Mouse (Mus musculus) limb, embryonic 15.5 days (tissue): Measurements from ENCODE around the gene Bckdha. TPM values are rescaled to one million over a fixed set of nuclear protein-coding genes. Genes with fewer than 3 reads are reported as not detected.

ENCODE experiments used
- ATAC-seq: fragments of 200-750 bp; cut with Nextera tagmentation; 2 replicates; pipeline ENCODE4 v1.8.0; 2017; ENCODE audit warnings: low read depth, moderate TSS enrichment; ENCODE audit not compliant: insufficient number of reproducible peaks, low FRiP score, low TSS enrichment
- H3K27ac ChIP-seq: fragments of 300-500 bp; sonication (generic); 2 replicates; pipeline ENCODE4 v1.5.1; 2015; ENCODE audit warnings: moderate library complexity, mild to moderate bottlenecking, inconsistent platforms
- H3K27me3 ChIP-seq: fragments of 300-500 bp; sonication (generic); 2 replicates; pipeline ENCODE4 v1.6.1; 2015; ENCODE audit warnings: inconsistent platforms
- H3K36me3 ChIP-seq: fragments of 300-500 bp; sonication (generic); 2 replicates; pipeline ENCODE4 v1.6.1; 2015; ENCODE audit warnings: inconsistent platforms
- H3K4me1 ChIP-seq: fragments of 300-500 bp; sonication (generic); 2 replicates; pipeline ENCODE4 v1.6.1; 2015; ENCODE audit warnings: inconsistent platforms
- H3K4me2 ChIP-seq: fragments of 300-500 bp; sonication (generic); 2 replicates; pipeline ENCODE4 v1.6.1; 2015; ENCODE audit warnings: mild to moderate bottlenecking, inconsistent platforms
- H3K4me3 ChIP-seq: fragments of 300-500 bp; sonication (generic); 2 replicates; pipeline ENCODE4 v1.5.1; 2015; ENCODE audit warnings: mild to moderate bottlenecking, inconsistent platforms
- H3K9ac ChIP-seq: fragments of 300-500 bp; sonication (generic); 2 replicates; pipeline ENCODE4 v1.6.1; 2015; ENCODE audit warnings: inconsistent platforms
- H3K9me3 ChIP-seq: fragments of 300-500 bp; sonication (generic); 2 replicates; pipeline ENCODE4 v1.6.1; 2016; ENCODE audit warnings: inconsistent platforms
- WGBS: fragments of 180-500 bp; shearing (Covaris S2); methylation state at CpG from one replicate; pipeline ENCODE4 v1.1.7; 2015; 5-methylcytosine and 5-hydroxymethylcytosine counted together
- polyA plus RNA-seq: library from polyadenylated mRNA; unstranded; fragments of >200 nt; fragmentation: Nextera tagmentation; extraction: Ambion mirVana; gene quantifications from 2 replicates; pipeline ENCODE4 v1.2.1, GENCODE M21; 2015

The Bckdha gene
- 59.1 and 62.5 TPM in 2 replicates for polyA plus RNA-seq

DNA sequence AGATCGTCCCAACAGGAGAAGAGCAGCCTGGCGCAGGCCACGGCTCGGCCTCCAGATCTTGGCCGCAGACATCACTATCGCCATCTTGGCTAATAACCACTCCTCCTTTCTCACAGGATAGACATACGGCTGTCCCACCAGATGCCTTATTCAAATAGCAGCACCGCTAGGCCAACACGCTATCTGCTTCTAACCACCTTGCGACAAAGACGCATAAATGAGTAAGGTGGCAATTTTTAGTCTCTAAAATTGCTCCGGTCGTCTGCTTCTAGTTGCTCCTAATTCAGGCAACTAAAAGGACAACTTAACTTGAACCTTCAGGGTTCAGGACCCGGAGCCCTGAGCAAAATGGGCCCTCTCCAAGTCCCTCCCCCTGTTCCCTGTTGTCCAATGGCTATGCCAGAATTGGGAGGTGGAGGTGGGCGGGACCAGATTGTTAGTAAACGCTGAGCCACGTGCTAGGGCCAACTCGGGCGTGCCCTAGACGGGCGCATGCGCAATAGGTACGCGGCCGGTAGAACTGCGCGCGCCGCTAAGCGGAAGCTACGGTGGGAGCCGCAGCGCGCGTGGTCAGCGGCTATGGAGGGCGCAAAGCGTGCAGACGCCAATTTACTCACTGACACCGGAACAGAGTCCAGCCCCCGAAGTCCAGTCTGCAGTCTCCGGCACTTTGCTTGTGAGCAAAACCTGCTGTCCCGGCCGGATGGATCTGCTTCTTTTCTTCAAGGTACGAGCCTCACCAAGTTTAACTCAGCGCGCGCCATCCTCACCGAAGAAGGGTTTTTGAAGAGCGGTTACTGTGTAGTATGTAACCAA is at the start of gene Bckdha, which contains the start of gene Exosc5:
Bckdha (minus strand) TSS at position 325 of the 816 bp plus-strand sequence.
Exosc5 (plus strand) TSS at position 508 of the 816 bp plus-strand sequence.
- H3K9me3 ChIP-seq: no peaks in the 10 kb centered on the region
- H3K27ac ChIP-seq: peak within 1 kb of the TSS; percentile 82
- peaks cover 21% of the 10 kb centered on the region for H3K4me1 ChIP-seq
- peaks cover 18% of the 10 kb centered on the region for H3K36me3 ChIP-seq
- H3K9ac ChIP-seq: peak within 1 kb of the TSS; percentile 68
- H3K4me3 ChIP-seq: peak within 1 kb of the TSS; percentile 78
- WGBS: under 1% methylated on average over 50 of the region's 50 CpGs
- no peaks in the 10 kb centered on the region for H3K27me3 ChIP-seq
- ATAC-seq: peak; percentile 99
- H3K4me2 ChIP-seq: peak within 1 kb of the TSS; percentile 74

DNA sequence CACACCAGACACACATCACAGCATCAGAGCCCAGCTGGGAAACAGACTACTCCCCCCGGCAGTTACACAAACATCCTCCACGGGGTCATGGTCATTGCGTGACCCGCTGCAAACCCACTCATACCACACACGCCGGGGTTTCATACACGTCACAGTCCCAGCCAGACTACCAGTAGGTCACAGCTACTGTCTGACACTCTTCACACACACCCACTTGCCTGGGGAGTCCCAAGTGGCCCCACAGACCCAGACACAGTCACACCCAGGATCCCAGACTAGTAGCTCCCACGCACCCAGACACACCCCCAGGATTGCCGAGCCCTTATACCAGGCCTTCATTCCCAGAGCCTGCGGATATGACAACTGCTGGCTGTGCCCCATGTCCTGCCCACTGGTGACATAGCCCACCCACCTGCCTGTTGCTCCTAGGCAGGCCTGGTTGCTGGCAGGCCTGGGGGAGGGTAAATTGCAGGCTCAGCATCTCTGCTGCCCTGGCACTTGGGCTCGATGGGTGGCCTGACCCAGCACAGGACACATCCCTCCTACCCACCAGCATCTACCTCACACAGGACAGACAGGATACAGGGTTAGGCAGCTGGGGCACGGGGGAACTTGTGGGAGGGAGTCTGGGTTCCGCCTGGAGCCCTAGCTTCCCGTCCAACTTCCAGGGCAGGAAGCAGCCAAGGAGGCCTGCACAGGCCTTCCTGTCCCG is 49.0 kb upstream of the Bckdha start:
- H3K9ac ChIP-seq: no peak overlapping the region

DNA sequence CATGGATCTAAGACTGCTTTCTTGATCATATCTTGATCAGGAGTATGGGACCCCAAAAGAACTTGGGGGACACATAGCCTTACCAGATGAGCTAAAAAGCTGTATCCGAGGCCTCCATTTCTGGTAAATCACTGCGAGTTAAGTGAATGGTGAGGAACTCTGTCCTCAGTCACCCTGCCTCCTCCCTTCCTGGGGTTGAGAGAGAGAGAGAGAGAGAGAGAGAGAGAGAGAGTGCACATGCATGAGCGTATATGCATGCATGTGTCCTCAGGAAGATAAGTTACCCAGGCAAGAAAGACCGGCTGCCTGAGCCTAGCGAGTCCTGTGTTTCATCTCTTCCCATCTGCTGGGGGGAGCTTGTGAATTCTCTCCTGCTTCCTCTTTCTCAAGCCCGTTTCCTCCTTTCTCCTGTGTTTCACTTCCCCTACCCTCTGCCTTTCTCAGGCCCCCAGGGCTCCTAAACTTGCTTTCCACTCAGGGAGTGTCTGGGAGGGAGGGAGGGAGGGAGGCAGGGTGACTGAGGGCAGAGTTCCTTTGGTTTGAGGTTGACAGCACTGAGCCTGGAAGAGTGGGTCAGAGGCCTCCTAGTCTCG is 47.9 kb upstream of the Bckdha start:
- Histone ChIP-seq H3K9me3 (no peaks in the 10 kb centered on the region), H3K36me3 (0 out of 2 replicates have a peak, but pooled peaks cover 4% of the 10 kb centered on the region), H3K27ac (no peak overlapping the region; the same call in 1 of the 2 replicates), H3K4me1 (peaks cover 45% of the 10 kb centered on the region), H3K4me2 (no peak overlapping the region), H3K9ac (no peak overlapping the region), H3K4me3 (no peak overlapping the region), H3K27me3 (peaks cover 15% of the 10 kb centered on the region)
- ATAC-seq: no peak
- WGBS: 52% methylated on average over 7 of the region's 7 CpGs

More for the DNA sequence above, 49.0 kb upstream of the Bckdha start:
- Histone ChIP-seq H3K4me3 (no peak overlapping the region), H3K4me2 (no peak overlapping the region), H3K36me3 (peaks cover 7% of the 10 kb centered on the region), H3K9me3 (no peaks in the 10 kb centered on the region), H3K27me3 (peaks cover 15% of the 10 kb centered on the region), H3K4me1 (peaks cover 56% of the 10 kb centered on the region), H3K27ac (peak overlapping the region; percentile 59)
- no peak for ATAC-seq
- 55% methylated on average over 15 of the region's 15 CpGs for WGBS

DNA sequence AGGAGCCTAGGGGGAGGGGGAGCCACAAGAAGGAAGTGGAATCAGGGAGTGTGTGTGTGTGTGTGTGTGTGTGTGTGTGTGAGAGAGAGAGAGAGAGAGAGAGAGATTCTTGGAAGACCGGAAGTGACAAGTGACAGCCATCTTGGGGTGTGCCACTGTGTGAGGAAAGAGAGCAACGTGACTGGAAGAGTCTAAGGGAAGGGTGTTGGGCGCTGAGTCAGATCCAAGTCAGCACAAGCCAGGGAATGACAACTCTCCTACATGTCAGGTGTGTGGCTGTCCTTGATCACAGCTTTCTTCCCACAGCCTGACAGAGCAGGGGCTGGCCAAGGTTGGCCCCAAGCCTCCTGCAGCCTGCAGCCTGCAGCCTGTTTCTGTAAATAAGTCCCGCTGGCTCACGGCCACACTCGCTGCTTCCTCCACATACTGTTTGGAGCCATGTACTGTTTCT is 47.0 kb upstream of the Bckdha start:
- Histone ChIP-seq H3K36me3 (0 out of 2 replicates have a peak, but pooled peaks cover 4% of the 10 kb centered on the region), H3K27me3 (peaks cover 15% of the 10 kb centered on the region), H3K4me2 (no peak overlapping the region), H3K27ac (no peak overlapping the region), H3K4me3 (no peak overlapping the region), H3K4me1 (peaks cover 37% of the 10 kb centered on the region), H3K9ac (no peak overlapping the region), H3K9me3 (no peaks in the 10 kb centered on the region)
- no peak for ATAC-seq
- 61% methylated on average over 6 of the region's 6 CpGs for WGBS

DNA sequence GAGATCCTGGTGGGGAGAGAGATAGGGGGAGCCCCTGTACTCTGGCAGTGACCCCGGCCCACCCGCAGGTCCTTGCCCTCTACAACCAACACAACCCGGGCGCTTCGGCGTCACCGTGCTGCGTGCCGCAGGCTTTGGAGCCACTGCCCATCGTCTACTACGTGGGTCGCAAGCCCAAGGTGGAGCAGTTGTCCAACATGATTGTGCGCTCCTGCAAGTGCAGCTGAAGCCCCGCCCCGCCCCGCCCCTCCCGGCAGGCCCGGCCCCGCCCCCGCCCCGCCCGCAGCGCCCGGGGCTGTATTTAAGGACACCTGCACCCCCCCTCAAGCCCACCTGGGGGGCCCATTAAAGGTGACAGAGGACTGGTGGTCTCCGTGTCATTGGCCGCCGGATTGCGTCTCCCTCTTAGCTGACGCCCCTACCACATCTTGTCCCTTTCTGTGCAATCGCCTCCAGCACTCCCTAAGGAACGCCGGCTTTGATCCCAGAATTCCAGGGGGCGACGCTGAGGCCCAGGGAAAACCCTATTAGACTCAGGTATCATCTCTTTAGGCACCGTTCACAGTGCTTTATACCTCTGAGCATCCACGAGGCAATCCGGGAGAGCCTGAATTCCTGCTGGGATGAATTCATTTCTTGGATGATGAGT is 46.1 kb upstream of the Bckdha start:
- peak overlapping the region; percentile 5; the same call in 1 of the 2 replicates for H3K4me3 ChIP-seq

DNA sequence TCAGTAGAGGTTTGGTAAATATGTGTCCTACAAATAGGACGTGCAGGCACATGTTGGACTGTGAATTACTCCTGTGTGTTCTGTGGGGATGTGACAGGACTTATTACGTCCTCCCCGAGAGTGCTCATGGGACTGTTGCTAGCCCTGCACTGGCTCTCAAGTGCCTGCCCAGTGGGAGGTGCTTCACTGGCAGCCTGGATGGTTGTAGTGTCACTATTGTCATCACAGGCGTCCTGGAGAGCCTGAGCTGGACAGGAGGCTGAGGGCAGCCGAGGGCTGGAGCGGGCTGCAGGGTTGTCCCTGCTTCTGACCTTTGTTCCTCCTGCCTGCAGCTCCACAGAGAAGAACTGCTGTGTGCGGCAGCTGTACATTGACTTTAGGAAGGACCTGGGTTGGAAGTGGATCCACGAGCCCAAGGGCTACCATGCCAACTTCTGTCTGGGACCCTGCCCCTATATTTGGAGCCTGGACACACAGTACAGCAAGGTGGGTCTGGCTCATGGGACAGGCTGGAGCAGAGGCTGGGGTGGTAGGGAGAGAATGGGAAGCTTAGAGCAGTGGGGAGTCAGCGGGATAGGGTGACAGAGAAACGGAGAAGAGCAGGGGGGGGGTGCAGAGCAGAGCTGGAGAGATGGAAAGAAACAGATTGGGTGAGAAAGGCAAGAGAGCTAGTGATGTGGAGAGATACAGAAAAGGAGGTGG is 45.2 kb upstream of the Bckdha start:
- H3K4me3 ChIP-seq: no peak overlapping the region
- ATAC-seq: no peak

More for the DNA sequence above, 46.1 kb upstream of the Bckdha start:
- H3K4me2 ChIP-seq: peak overlapping the region; percentile 39
- no peaks in the 10 kb centered on the region for H3K9me3 ChIP-seq
- no peak overlapping the region for H3K27ac ChIP-seq
- 0 out of 2 replicates have a peak, but pooled peaks cover 4% of the 10 kb centered on the region for H3K36me3 ChIP-seq
- peaks cover 15% of the 10 kb centered on the region for H3K27me3 ChIP-seq
- H3K4me1 ChIP-seq: peaks cover 27% of the 10 kb centered on the region
- no peak for ATAC-seq
- 8% methylated on average over 35 of the region's 37 CpGs for WGBS
- no peak overlapping the region for H3K9ac ChIP-seq

DNA sequence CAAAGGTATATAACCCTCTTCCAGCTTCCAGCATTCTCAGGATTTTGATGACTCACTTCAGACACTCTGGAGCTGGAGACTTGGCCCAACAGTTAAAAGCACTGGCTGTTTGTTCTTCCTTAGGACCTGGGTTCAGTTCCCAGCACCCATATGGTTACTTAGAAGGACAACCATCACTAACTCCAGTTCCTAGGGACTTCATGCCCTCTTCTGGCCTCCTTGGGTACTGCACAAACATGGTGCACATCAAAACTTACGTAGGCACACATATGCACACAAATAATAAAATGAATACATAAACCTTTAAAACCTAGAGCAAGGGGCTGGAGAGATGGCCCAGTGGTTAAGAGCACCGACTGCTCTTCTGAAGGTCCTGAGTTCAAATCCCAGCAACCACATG is 43.6 kb upstream of the Bckdha start:
- peaks cover 15% of the 10 kb centered on the region for H3K27me3 ChIP-seq
- 88% methylated on average over 2 of the region's 2 CpGs for WGBS
- H3K27ac ChIP-seq: no peak overlapping the region
- H3K4me1 ChIP-seq: peaks cover 15% of the 10 kb centered on the region
- no peak overlapping the region for H3K9ac ChIP-seq
- ATAC-seq: no peak
- no peak overlapping the region for H3K4me3 ChIP-seq
- no peak overlapping the region for H3K4me2 ChIP-seq
- H3K9me3 ChIP-seq: no peaks in the 10 kb centered on the region
- H3K36me3 ChIP-seq: peaks cover 4% of the 10 kb centered on the region; the same call in 1 of the 2 replicates

More for the DNA sequence above, 45.2 kb upstream of the Bckdha start:
- Histone ChIP-seq H3K9me3 (no peaks in the 10 kb centered on the region), H3K36me3 (0 out of 2 replicates have a peak, but pooled peaks cover 4% of the 10 kb centered on the region), H3K4me1 (peaks cover 26% of the 10 kb centered on the region), H3K27ac (no peak overlapping the region), H3K9ac (no peak overlapping the region), H3K4me2 (no peak overlapping the region), H3K27me3 (peaks cover 15% of the 10 kb centered on the region)
- 36% methylated on average over 10 of the region's 10 CpGs for WGBS

DNA sequence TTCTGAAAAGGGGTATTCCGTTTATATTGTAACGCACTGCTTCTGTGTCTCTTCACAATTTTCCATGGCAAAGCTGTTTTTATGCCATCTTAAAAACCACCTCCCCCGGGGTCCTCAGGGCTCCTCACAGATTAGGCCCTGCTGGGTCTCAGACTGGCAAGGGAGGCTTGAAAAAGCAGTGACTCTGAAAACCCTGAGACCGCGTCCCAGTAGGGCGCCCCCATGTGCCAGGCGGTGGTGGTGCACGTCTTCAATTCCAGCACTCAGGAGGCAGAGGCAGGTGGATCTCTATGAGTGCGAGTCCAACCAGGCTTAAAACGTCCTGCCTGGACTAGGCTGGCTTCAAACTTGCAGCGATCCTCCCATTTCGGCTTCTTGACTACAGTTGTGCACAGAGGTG is 42.0 kb upstream of the Bckdha start:
- Histone ChIP-seq H3K4me2 (no peak overlapping the region), H3K4me3 (no peak overlapping the region), H3K9ac (no peak overlapping the region), H3K4me1 (peaks cover 11% of the 10 kb centered on the region), H3K27me3 (peaks cover 15% of the 10 kb centered on the region), H3K9me3 (no peaks in the 10 kb centered on the region), H3K27ac (no peak overlapping the region), H3K36me3 (peaks cover 8% of the 10 kb centered on the region; the same call in 1 of the 2 replicates)
- ATAC-seq: no peak
- WGBS: 78% methylated on average over 12 of the region's 12 CpGs

DNA sequence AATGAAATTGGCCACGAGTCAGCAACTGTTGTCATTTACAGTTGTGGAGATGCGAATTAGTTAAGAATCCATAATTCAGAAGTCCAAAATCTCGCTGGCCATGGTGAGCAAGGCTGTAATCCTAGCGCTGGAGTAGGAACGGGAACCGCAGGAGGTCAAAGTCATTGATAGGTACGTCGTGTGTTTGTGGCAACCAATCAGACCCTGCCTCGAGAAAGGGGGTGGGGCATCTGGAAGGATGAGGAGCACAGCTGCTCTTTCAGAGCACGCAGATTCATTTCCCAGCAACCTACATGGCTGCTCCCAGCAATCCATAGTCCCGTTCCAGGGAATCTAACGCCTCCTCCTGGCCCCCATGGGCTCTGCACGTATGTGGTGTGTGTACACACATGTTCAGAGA is 41.1 kb upstream of the Bckdha start:
- H3K27ac ChIP-seq: no peak overlapping the region
- H3K4me3 ChIP-seq: no peak overlapping the region
- no peaks in the 10 kb centered on the region for H3K9me3 ChIP-seq
- peaks cover 11% of the 10 kb centered on the region for H3K27me3 ChIP-seq
- no peak overlapping the region for H3K4me2 ChIP-seq
- peaks cover 12% of the 10 kb centered on the region; the same call in 1 of the 2 replicates for H3K36me3 ChIP-seq
- H3K4me1 ChIP-seq: peaks cover 8% of the 10 kb centered on the region
- H3K9ac ChIP-seq: no peak overlapping the region
- 60% methylated on average over 13 of the region's 13 CpGs for WGBS
- ATAC-seq: no peak

DNA sequence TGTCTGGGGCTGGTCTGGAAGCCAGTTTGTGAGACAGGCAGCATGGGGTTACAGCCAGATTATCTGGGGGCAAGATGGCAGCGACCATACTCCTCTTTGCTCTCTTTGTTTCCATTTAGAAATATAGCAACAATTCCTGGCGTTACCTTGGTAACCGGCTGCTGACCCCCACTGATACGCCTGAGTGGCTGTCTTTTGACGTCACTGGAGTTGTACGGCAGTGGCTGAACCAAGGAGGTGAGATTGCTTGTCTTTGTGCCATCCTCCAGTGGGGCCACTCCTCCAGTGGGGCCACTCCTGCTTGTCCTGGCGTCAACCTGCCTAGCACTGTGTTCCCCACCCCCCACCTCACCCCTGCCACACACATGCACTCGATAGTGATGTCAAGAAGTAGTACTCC is 35.3 kb upstream of the Bckdha start:
- H3K36me3 ChIP-seq: peaks cover 10% of the 10 kb centered on the region; the same call in 1 of the 2 replicates
- peaks cover 8% of the 10 kb centered on the region for H3K4me1 ChIP-seq
- H3K4me2 ChIP-seq: no peak overlapping the region
- peaks cover 22% of the 10 kb centered on the region for H3K27me3 ChIP-seq
- no peak overlapping the region for H3K9ac ChIP-seq
- H3K27ac ChIP-seq: no peak overlapping the region
- 76% methylated on average over 8 of the region's 8 CpGs for WGBS
- no peaks in the 10 kb centered on the region for H3K9me3 ChIP-seq
- no peak for ATAC-seq
- H3K4me3 ChIP-seq: no peak overlapping the region
